Mouse (Mus musculus) brain, embryonic 14.5 days (tissue): ENCODE measurements at regions not wholly inside any gene's neighbourhood (a gene's known extent, or its start where the extent isn't known, plus 50 kb on each side); places are given as distances from the start of the nearest gene placed in this dataset.

Experiments
- DNase-seq: peaks from one replicate; pipeline ENCODE4 v3.0.0-alpha.2; 2011; ENCODE audit warnings: low read depth
- CTCF ChIP-seq: fragments of 200-500 bp; IDR thresholded peaks from 2 replicates; pipeline ENCODE4 v1.5.1; 2012; ENCODE audit warnings: inconsistent platforms, mild to moderate bottlenecking, moderate library complexity, borderline replicate concordance; ENCODE audit not compliant: insufficient read depth, insufficient read length; ENCODE audit errors: extremely low read depth
- POLR2A ChIP-seq: fragments of 200-500 bp; IDR thresholded peaks from 2 replicates; pipeline ENCODE4 v1.6.1; 2012; ENCODE audit warnings: mild to moderate bottlenecking, inconsistent platforms, borderline replicate concordance; ENCODE audit not compliant: poor library complexity, insufficient read depth, insufficient read length, severe bottlenecking; ENCODE audit errors: extremely low read depth

DNA sequence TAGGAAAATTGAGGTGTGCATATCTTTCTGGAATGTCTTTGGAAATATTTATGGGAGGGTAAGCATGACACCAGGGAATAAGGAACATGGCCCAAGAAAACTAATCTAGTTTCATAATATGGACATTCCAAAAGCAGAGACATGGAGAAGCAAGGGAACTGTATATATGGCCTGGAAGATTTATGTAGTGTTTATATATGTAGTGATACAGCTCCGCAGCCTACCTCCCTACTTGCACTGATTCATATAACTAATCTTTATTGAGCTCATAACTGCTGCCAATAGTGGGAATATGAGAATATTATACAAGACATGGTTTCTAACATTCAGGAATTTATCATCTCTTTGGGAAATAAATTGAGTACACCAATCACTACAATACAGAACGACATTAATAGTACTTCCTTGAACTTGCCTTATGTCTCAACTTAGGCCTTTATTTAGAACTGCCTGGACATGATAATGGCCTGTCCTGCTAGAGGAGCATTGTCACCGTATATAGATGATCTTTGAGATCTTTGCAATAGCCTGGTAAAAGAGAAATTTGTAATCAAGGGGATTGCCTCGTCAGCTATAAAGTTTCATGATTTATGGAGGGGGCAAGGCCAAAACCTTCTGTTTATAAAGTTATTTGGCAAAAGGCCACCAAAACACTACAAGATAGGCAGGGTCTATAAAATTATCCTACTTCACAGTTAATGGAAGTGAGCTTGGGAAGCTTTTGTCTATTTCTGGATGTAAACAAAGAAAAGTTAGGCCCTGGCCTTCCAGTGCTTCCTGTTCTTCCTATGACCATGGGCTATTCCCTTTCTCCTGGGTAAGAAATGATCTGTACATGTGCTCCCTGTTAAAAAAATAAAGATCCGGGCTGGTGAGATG is 213.4 kb upstream of the Dcbld2 start:
- no peak for DNase-seq
- TF ChIP-seq CTCF (no peak), POLR2A (no peak)

DNA sequence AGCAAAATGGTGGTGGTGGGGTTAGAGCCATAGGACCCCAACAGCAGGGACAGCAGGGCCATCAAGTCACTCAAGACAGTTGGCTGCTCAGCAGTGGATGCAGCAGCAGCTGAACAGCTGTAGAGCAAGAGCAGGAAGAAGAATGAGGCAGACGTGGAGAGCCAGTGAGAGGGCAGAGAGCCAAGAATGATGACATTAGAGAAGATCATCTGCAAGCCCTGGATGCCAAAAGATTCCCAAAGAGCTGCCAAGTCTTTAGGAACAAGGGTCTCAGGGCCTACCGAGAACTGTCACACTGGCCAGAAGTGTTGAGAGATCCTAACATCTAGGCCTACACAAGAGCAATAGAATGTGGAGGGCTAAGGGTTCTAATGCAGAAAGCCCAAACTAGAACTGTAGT is 196.4 kb upstream of the Dcbld2 start:
- no peak for DNase-seq
- no peak for TF ChIP-seq CTCF
- no peak for TF ChIP-seq POLR2A

DNA sequence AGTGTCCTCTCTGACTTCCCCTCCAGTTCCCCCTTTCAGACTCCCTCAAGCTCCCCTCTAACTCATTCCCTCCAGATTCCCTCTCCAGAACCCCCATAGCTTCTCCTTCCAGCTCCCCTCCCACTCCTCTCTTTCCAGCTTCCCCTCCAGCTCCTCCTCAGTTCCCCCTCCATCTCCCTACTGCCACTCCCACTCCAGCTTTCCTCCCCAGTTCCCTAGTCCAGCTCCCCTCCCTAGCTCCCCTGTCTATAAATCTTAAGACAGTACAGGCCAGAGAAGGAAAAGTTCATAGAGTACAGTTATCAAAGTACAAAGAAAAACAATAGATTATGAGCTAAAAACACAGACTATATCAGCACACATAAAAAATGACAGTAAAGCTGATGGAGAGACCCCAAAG is 173.6 kb upstream of the Dcbld2 start:
- DNase-seq: no peak
- TF ChIP-seq POLR2A (no peak), CTCF (no peak)

DNA sequence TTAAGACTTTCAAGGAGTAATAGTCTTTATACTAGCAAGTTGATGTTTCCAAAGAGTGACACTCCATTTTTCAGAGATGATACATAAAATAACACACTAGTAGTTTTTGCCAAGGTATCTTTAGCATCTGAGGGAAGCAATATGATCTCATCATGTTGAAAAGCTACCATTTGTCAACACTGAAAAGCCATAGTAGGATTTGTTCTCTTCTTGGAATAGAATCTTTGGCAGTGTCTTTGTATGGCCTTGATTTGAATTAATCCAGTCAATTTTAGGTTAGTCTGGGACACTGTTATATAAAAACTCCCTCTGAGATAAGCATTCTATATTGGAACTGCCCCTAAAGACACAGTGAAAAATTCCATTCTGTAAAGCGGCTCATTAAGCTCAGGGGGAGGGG is 171.4 kb upstream of the Dcbld2 start:
- TF ChIP-seq POLR2A: no peak
- no peak for TF ChIP-seq CTCF

DNA sequence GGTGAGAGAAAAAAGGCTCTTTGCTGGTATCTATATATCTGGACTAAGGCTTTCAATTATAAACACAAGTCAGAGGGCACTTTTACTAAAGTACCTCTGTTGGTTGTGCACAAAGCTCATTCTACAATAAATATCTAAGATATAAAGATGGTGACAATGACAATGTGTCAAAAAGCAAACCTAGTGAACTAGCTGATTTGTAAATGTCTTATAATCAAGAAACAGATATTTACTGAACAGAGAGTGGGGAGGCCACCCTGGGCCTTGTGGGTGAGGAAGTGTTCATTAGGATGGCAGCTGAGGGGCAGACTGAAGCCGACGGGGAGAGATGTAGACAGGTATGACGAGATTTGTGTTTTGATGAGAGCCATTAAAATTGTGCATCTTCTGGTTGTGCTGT is 132.0 kb upstream of the Dcbld2 start:
- TF ChIP-seq CTCF: no peak
- TF ChIP-seq POLR2A: no peak
- DNase-seq: no peak

More for the DNA sequence above, 171.4 kb upstream of the Dcbld2 start:
- no peak for DNase-seq

DNA sequence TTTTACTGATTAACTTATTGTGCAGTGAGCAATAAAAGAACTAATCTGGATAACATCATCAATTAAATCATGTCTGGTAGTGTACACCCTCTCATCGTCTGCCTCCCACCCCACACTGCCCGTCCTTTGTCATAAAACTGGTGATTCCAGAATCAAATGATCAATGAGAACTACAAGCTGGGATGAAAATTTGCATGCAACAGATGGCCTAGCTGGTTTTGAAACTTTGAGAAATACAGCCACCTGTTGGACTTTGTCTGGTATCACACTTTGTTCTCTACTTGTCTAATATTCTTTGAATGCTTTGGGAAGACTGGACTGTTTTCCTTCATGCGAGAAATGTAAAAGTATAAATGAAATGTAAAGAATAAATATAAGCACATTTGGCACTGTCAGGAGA is 126.8 kb upstream of the Dcbld2 start:
- DNase-seq: peak; percentile 29
- no peak; the same call in 1 of the 2 replicates for TF ChIP-seq CTCF
- no peak for TF ChIP-seq POLR2A

DNA sequence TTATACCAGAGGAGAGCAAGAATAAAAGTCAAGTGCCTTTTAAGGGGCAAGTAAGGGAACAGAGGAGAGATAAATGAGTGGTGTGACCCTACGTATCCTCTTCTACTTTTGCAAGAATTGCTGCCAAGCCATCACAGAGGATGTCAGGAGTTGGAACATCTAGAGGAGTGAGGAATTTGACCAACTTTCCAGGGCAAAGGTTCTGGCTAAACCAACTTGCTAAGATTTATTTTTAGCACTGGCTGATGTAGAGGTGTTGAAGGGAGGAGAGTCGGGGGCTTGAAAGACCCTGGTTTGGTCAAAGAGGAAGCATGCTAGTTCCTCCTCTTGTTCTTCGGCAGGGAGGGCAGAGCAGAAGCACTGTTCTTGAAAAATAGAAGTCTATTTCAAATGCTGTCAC is 113.8 kb upstream of the Dcbld2 start:
- TF ChIP-seq CTCF (no peak), POLR2A (no peak)
- no peak for DNase-seq

DNA sequence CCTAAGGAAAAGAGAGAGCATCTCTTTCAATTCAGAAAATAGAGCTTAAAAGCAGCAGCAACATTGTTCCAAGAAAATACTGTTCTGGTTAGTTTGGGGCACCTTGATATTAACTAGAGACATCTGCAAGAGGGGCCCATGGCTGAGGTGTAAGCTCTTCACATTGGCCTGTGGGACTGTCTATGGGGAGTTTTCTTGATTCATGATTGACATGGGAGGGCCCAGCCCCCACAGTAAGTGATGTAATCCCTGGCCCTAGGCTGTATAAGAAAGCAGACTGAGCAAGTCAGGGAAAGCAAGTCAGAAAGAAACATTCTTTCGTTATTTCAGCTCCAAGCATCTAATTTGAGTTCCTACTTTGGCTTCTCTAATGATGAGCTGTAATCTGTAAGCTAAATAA is 113.1 kb upstream of the Dcbld2 start:
- no peak for TF ChIP-seq POLR2A
- no peak for TF ChIP-seq CTCF

DNA sequence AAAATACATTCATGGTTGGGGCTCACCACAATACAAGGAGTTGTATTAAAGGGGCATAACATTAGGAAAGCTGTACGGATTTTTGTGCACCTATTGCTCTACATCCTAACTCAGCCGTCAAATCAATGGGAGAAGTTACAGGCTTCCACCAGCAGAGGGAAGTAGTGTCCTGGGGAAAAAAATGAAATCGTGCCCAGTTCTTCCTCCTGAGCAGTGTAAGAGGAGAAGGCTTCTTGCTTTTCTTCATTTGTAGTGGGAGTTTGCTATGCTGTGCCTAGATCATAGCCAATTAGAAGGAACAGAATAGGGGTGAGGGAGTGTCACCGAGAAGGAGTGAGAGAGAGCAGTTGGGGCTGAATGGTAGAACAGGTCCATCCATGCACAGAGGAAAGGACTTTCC is 108.7 kb upstream of the Dcbld2 start:
- DNase-seq: peak; percentile 88
- TF ChIP-seq POLR2A (no peak), CTCF (peak; percentile 81)

More for the DNA sequence above, 113.1 kb upstream of the Dcbld2 start:
- no peak for DNase-seq

DNA sequence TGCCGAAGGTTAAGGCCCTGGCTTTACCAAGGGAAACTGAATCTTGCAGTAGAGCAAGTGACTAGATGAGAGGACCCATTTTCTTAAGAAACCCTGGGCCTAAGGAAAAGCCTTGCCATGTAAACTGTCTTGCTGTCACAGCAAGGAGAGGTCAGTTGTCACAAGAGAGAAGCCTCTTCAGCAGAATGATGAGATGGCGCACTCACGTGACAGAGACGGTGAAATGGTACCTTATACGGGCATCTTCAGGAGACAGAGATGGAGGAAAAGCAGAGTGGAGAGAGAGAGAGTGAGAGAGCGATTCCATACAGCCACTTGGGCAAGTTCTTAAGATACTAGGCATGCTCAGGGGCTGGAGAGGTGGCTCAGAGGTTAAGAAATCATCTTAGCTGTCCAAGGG is 108.1 kb upstream of the Dcbld2 start:
- TF ChIP-seq CTCF (no peak), POLR2A (no peak)
- no peak for DNase-seq

DNA sequence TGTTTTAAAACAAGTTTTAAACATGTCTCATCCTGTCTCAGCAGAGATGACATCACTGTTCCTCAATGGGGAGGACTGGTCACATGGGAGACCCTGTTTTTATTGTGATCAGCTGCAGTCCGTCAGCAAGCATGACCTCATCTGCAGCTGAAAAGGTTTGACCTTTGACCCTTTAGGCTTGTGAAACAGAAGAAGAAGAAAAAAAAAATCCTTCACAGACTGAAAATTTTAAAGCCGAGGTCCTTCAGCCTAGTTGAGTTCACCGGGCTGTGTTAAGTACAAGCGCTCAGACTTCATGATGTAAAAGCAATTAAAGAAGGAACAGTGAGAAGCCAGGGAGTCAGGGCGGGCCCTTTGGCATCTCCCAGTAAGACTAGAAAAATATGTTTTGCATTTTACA is 104.7 kb upstream of the Dcbld2 start:
- TF ChIP-seq POLR2A (no peak), CTCF (no peak)

DNA sequence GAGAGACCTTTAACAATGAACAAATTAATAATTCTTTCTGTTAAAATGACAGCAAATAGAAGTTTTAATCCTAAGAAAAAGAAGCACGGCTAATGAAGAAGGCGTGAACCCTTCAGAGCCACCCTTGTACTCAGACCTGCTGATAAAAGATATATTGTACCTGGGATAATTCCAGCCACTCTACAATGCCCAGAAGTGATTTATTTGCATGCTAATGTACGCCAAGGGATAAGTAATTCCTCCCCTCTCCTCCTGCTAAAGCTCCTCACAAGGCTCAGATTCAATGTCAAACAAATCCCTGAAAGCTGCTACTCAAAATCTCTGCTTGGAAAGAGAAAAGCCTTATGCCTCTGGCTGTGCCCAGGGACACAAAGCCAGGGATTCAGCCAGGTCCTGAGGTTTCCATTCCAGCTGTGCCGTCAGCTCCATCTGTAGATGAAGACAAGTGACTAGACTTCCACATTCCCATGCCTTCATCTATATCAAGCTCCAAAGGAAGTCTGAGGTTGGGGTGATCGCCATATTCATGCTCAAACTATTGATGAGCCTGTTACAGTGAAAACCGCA is 91.3 kb upstream of the Dcbld2 start:
- TF ChIP-seq POLR2A: no peak
- no peak for TF ChIP-seq CTCF
- peak; percentile 41 for DNase-seq

More for the DNA sequence above, 104.7 kb upstream of the Dcbld2 start:
- peak; percentile 26 for DNase-seq
